Mouse (Mus musculus) megakaryocyte-erythroid progenitor cell, adult 5-6 weeks (primary cell): Measurements from ENCODE around the gene Sumf1. TPM values are rescaled to one million over a fixed set of nuclear protein-coding genes. Genes with fewer than 3 reads are reported as not detected.

Experiments
- ATAC-seq: replicated peaks from 2 replicates; pipeline ENCODE4 v1.8.0; 2016; ENCODE audit warnings: mild to moderate bottlenecking, inconsistent platforms; ENCODE audit not compliant: severe bottlenecking, poor library complexity, low FRiP score, low TSS enrichment
- total RNA-seq, 2 experiments: library from RNA; stranded (forward) in 1 of 2; stranded (reverse) in 1 of 2; fragments of 200-1000, 215-1000 nt in 1 of 2; fragments of >200 nt in 1 of 2; fragmentation: Nextera tagmentation in 1 of 2; gene quantifications; 2 replicates each; pipeline ENCODE4 v1.2.3; 2014 to 2017

The Sumf1 gene
- total RNA-seq, 2 experiments from 2014 or later = 10.9 to 15.5 TPM

GRCm38 (mm10) chr6:108154243-108154642 is 31.1 kb downstream of the Sumf1 start:
- no peak for ATAC-seq

GRCm38 (mm10) chr6:108152661-108153269 is 32.6 kb downstream of the Sumf1 start:
- ATAC-seq = no peak

GRCm38 (mm10) chr6:108152081-108152480 is 33.3 kb downstream of the Sumf1 start:
- no peak for ATAC-seq

- ATAC-seq = no peak
These were observed 36.1 kb downstream of the Sumf1 start for GRCm38 (mm10) chr6:108149235-108149634.

GRCm38 (mm10) chr6:108148435-108148834 is 36.9 kb downstream of the Sumf1 start:
- no peak for ATAC-seq

- ATAC-seq = no peak
These were observed 38.7 kb downstream of the Sumf1 start for GRCm38 (mm10) chr6:108146637-108147036.

- no peak for ATAC-seq
These were observed 39.3 kb downstream of the Sumf1 start for GRCm38 (mm10) chr6:108145941-108146588.

- no peak for ATAC-seq
These were observed 40.1 kb downstream of the Sumf1 start for GRCm38 (mm10) chr6:108145241-108145640.

GRCm38 (mm10) chr6:108142796-108143195 is 42.6 kb downstream of the Sumf1 start:
- no peak for ATAC-seq

- ATAC-seq = no peak
These were observed 44.5 kb downstream of the Sumf1 start for GRCm38 (mm10) chr6:108140722-108141490.

GRCm38 (mm10) chr6:108137031-108137430 is 48.4 kb downstream of the Sumf1 start:
- ATAC-seq = no peak

- no peak for ATAC-seq
These were observed 49.1 kb downstream of the Sumf1 start for GRCm38 (mm10) chr6:108136286-108136685.

- no peak for ATAC-seq
These were observed 53.0 kb downstream of the Sumf1 start for GRCm38 (mm10) chr6:108132268-108132935.

GRCm38 (mm10) chr6:108130718-108131117 is 54.7 kb downstream of the Sumf1 start:
- ATAC-seq = no peak

- ATAC-seq = no peak
These were observed 58.8 kb downstream of the Sumf1 start for GRCm38 (mm10) chr6:108126631-108127030.

GRCm38 (mm10) chr6:108125474-108125873 is 59.9 kb downstream of the Sumf1 start:
- no peak for ATAC-seq

- no peak for ATAC-seq
These were observed 67.5 kb downstream of the Sumf1 start for GRCm38 (mm10) chr6:108117881-108118280.

GRCm38 (mm10) chr6:108114971-108115370 is 70.4 kb downstream of the Sumf1 start:
- ATAC-seq = no peak

GRCm38 (mm10) chr6:108111693-108112092 is 73.7 kb downstream of the Sumf1 start:
- ATAC-seq = peak; percentile 61; the same call in 1 of the 2 replicates

GRCm38 (mm10) chr6:108110336-108110735 is 75.0 kb downstream of the Sumf1 start:
- ATAC-seq = no peak
